Mouse (Mus musculus) heart, embryonic 11.5 days (tissue): Measurements from ENCODE around the gene Pde4dip. TPM values are rescaled to one million over a fixed set of nuclear protein-coding genes. Genes with fewer than 3 reads are reported as not detected.

Experiments used
- ATAC-seq: fragments of 200-750 bp; cut with Nextera tagmentation; replicated peaks from 2 replicates; pipeline ENCODE4 v1.8.0; 2017; ENCODE audit warnings: moderate library complexity; ENCODE audit not compliant: insufficient number of reproducible peaks, low FRiP score, low TSS enrichment
- H3K27ac ChIP-seq: fragments of 300-500 bp; sonication (generic); 2 replicates; pipeline ENCODE4 v1.5.1; 2014; ENCODE audit warnings: mild to moderate bottlenecking, low read depth, low read length
- H3K27me3 ChIP-seq: fragments of 300-500 bp; sonication (generic); 2 replicates; pipeline ENCODE4 v1.6.1; 2014; ENCODE audit warnings: mild to moderate bottlenecking, low read length, mixed read lengths; ENCODE audit not compliant: control insufficient read depth, insufficient read depth
- H3K36me3 ChIP-seq: fragments of 300-500 bp; sonication (generic); 2 replicates; pipeline ENCODE4 v1.6.1; 2014; ENCODE audit warnings: mild to moderate bottlenecking, low read length, moderate library complexity, mixed read lengths; ENCODE audit not compliant: control insufficient read depth, insufficient read depth
- H3K4me1 ChIP-seq: fragments of 300-500 bp; sonication (generic); 2 replicates; pipeline ENCODE4 v1.6.1; 2014; ENCODE audit warnings: low read length; ENCODE audit not compliant: control insufficient read depth, insufficient read depth
- H3K4me2 ChIP-seq: fragments of 300-500 bp; sonication (generic); 2 replicates; pipeline ENCODE4 v1.6.1; 2014; ENCODE audit warnings: mild to moderate bottlenecking, moderate library complexity
- H3K4me3 ChIP-seq: fragments of 300-500 bp; sonication (generic); 2 replicates; pipeline ENCODE4 v1.5.1; 2014; ENCODE audit warnings: low read depth, low read length
- H3K9ac ChIP-seq: fragments of 300-500 bp; sonication (generic); 2 replicates; pipeline ENCODE4 v1.6.1; 2014; ENCODE audit warnings: mild to moderate bottlenecking, low read depth, low read length, moderate library complexity
- H3K9me3 ChIP-seq: fragments of 300-500 bp; sonication (generic); replicated peaks from 2 replicates; pipeline ENCODE4 v1.6.1; 2016; ENCODE audit warnings: low read length; ENCODE audit not compliant: control insufficient read depth
- WGBS: fragments of 180-500 bp; shearing (Covaris S2); extraction: QIAGEN DNeasy Blood & Tissue Kit; methylation state at CpG from one replicate; pipeline ENCODE4 v1.1.7; 2014; ENCODE audit not compliant: insufficient replicate concordance; 5-methylcytosine and 5-hydroxymethylcytosine counted together
- polyA plus RNA-seq: library from polyadenylated mRNA; unstranded; fragments of >200 nt; fragmentation: Nextera tagmentation; extraction: Ambion mirVana; gene quantifications from 2 replicates; pipeline ENCODE4 v1.2.1, GENCODE M21; 2014

Pde4dip gene
- polyA plus RNA-seq, 1 experiment from 2014 or later, result 69.8 TPM

DNA sequence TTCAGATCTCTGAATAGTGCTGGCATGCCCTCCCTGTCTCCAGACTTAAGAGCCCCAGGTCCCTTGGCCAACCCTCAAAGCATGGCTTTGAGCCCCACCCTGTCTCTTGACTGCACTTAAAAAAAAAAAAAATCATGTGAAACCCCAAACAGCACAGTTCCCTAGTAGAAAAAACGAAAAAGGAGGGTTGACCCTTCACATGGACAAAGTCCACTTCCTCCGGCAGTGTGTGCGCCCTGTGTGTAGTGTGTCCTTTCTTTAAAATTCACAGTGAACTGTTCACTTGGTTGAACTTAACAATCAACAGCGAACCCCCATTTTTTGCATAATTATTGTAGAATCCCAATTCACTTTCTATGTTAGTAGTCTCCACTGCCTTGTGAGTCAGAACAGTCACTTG lies 21.8 kb downstream of the Pde4dip start:
- H3K27me3 ChIP-seq, result no peaks in the 10 kb centered on the region
- peak overlapping the region; percentile 78 for H3K4me3 ChIP-seq
- H3K9me3 ChIP-seq, result no peaks in the 10 kb centered on the region
- no peaks in the 10 kb centered on the region for H3K36me3 ChIP-seq
- no peak overlapping the region for H3K27ac ChIP-seq
- peaks cover 10% of the 10 kb centered on the region for H3K4me1 ChIP-seq
- 66% methylated on average over 4 of the region's 4 CpGs for WGBS
- H3K9ac ChIP-seq, result peak overlapping the region; percentile 82
- H3K4me2 ChIP-seq, result peak overlapping the region; percentile 85
- ATAC-seq, result no peak

DNA sequence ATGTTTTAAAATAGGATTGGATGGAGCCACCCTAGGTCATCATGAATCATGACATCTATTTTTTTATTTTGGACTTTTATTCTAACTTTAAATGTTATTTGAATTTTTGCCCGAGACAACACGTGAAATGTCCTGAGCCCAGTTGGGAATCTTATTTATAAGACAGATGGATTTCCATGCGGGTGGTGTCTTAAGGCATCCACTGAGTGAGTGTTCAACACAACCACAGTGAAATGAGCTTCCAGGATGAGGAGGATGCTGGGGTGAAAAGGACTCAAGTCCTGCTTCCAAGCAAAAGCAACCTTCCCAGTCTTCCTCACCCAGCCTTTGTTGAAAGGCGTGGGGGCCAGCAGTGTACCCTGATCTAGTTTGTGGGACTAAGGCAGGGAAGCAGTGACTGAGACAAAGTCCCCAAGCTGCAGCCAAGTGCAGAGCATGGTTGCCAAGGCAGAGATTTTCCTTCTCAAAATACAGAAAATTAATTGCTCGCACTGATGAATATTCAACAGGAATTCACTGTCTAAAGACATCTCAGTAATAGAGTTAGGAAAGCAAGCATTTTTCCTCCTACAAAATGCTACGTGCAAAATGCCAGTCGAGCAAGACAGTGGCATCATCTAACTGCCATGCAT lies 27.6 kb downstream of the Pde4dip start:
- Histone ChIP-seq H3K36me3 (no peaks in the 10 kb centered on the region), H3K4me1 (no peaks in the 10 kb centered on the region; the same call in 1 of the 2 replicates), H3K27ac (no peak overlapping the region), H3K9ac (no peak overlapping the region), H3K27me3 (no peaks in the 10 kb centered on the region), H3K4me3 (no peak overlapping the region), H3K9me3 (no peaks in the 10 kb centered on the region), H3K4me2 (no peak overlapping the region)
- no peak for ATAC-seq
- 86% methylated on average over 7 of the region's 7 CpGs for WGBS

DNA sequence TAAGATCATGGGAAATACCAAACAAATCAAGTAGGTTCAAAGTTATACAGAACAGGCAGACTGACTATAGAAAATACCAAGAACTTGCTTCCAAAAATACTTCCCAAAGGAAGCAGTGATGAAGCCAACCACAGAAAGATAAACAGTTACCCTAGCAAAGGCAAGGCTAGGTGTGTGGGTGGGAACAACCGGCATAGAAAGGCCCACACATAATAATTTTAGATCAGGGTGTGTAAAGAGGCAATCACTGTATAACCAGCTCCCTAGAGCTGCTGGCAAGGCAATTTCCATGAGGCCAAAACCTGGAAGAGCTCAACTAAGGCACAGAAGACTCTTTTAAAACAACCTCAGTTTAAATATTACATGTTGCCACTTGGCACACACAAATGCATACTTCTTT lies 29.1 kb downstream of the Pde4dip start:
- Histone ChIP-seq H3K27me3 (no peaks in the 10 kb centered on the region), H3K4me3 (no peak overlapping the region), H3K36me3 (no peaks in the 10 kb centered on the region), H3K4me2 (no peak overlapping the region), H3K9ac (no peak overlapping the region), H3K4me1 (no peaks in the 10 kb centered on the region), H3K9me3 (no peaks in the 10 kb centered on the region), H3K27ac (no peak overlapping the region)
- ATAC-seq, result no peak
- 59% methylated on average over 1 of the region's 1 CpGs for WGBS

DNA sequence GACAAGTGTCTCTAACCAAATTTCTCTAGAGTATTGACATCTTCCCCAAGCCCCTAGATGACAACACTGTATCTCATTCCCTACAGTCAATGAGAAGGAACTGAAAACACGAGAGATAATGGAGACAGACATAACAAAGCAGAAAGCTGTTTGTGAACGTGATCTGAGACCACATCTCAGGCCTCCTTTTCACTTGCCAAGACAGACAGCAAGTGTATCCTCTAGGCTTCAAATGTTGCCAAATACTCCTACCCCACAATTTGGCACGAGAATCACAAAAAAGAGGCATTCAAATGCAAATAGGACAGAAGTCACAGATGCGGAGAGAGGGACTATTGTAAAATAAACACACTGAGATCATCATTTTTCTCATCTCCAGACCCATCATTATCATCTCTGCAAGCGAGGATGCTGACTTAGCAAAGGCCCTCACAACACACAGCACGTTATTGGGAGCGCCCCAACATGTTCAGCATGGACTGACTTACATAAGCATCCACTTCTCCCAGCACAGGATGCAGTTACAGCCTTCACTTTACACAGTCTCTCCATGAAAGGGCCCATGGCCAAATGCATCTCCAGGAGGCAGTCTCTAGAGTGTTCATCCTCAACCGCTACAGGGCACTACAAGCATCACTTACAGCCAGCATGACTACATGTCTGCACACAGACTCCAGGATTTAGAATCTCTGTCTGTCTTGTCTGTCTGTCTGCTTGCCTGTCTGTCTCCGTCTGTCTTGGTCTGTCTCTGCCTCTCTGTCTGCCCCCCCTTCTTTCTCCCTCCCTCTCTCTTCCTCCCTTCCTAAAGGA lies 33.7 kb downstream of the Pde4dip start:
- WGBS, result 76% methylated on average over 9 of the region's 9 CpGs
- H3K9me3 ChIP-seq, result no peaks in the 10 kb centered on the region
- no peaks in the 10 kb centered on the region for H3K27me3 ChIP-seq
- H3K4me2 ChIP-seq, result no peak overlapping the region
- H3K9ac ChIP-seq, result no peak overlapping the region
- ATAC-seq, result no peak
- no peaks in the 10 kb centered on the region for H3K36me3 ChIP-seq
- H3K4me1 ChIP-seq, result no peaks in the 10 kb centered on the region
- no peak overlapping the region for H3K27ac ChIP-seq
- H3K4me3 ChIP-seq, result no peak overlapping the region

DNA sequence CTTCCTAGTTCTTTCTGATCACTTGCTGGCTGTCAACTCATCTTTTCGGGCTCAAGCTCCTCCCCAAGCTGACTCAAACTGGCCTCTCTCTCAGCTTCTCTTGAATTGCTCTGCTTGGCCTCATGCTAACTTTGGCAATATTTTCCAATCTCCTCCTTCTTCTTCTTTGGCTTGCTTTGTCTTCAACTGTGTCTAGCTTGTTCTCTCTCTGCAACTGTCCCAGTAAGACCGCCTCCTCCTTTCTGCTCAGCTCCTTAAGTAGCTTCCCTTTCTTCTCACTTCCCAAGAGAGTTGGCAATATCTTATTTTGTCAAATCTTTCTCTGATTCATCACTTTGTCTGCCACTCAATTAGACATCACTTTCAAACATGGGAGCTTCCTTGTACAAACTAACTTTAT lies 36.7 kb downstream of the Pde4dip start:
- H3K9me3 ChIP-seq, result no peaks in the 10 kb centered on the region
- H3K27ac ChIP-seq, result no peak overlapping the region
- H3K27me3 ChIP-seq, result no peaks in the 10 kb centered on the region
- H3K36me3 ChIP-seq, result no peaks in the 10 kb centered on the region
- H3K4me3 ChIP-seq, result no peak overlapping the region
- H3K9ac ChIP-seq, result no peak overlapping the region
- no peaks in the 10 kb centered on the region for H3K4me1 ChIP-seq
- ATAC-seq, result no peak
- WGBS, result 84% methylated on average over 2 of the region's 2 CpGs
- no peak overlapping the region for H3K4me2 ChIP-seq

DNA sequence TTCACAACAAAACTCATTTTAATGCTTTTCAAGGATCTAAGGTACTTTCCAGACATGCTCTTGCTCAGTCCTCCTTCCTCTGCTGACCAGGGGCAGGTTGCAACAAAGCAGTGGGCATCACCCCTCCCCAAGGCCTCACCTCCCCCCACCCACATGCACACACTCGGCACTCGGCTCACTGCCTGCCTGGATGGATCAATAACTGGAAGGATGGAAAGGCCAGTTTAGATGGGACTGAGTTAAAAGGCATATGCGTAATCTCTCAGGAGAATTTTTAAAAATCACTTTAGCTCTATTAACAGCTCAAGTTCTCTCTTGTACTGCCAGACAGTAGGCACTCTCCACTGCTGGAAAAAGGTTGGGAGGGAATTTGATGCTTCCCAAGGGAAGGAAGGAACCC lies 40.9 kb downstream of the Pde4dip start:
- no peak overlapping the region for H3K27ac ChIP-seq
- 83% methylated on average over 3 of the region's 3 CpGs for WGBS
- no peaks in the 10 kb centered on the region for H3K9me3 ChIP-seq
- ATAC-seq, result no peak
- no peaks in the 10 kb centered on the region for H3K27me3 ChIP-seq
- no peak overlapping the region for H3K4me3 ChIP-seq
- H3K9ac ChIP-seq, result no peak overlapping the region
- H3K4me1 ChIP-seq, result no peaks in the 10 kb centered on the region
- H3K4me2 ChIP-seq, result no peak overlapping the region
- no peaks in the 10 kb centered on the region for H3K36me3 ChIP-seq

DNA sequence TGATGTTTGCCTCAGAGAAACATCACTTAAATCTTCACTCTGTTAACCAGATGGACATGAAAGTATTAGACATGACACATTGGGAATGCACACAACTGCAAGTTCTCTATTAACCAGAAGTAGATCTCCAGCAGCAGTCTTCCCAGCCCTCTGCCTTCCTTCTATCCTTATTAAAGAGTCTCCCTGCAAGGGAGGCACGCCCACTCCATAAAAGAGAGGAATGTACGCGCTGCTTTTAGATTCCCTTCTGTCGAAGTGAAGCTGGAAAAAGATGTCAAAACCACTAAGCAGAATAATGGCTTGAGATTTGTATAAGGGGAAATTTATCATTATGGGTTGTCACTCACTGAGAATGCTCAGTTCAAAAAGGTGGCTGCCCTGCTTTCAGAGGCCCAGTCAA lies 42.1 kb downstream of the Pde4dip start:
- Histone ChIP-seq H3K9me3 (no peaks in the 10 kb centered on the region), H3K27me3 (no peaks in the 10 kb centered on the region), H3K4me3 (no peak overlapping the region), H3K9ac (no peak overlapping the region), H3K36me3 (no peaks in the 10 kb centered on the region), H3K4me1 (no peaks in the 10 kb centered on the region), H3K27ac (no peak overlapping the region), H3K4me2 (no peak overlapping the region)
- no peak for ATAC-seq
- WGBS, result 80% methylated on average over 4 of the region's 4 CpGs

DNA sequence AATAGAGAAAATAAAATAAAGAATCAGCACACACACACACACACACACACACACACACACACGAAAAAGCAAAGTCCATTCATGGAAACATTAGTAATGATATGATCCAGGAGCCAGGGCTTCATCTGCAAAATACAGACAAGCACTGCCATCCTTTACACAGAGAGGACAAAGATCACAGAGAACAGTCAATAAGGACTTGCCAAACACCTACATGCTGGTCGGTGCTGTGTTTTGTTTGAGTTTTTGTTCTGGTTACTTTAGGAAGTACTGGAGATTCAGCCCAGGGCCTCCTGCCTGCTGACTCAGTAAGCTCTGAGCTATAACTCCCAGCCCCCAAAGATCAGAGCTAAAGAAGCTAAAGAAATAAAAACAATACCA lies 43.7 kb downstream of the Pde4dip start:
- H3K4me3 ChIP-seq, result no peak overlapping the region
- H3K9me3 ChIP-seq, result no peaks in the 10 kb centered on the region
- no peak overlapping the region for H3K4me2 ChIP-seq
- H3K27me3 ChIP-seq, result no peaks in the 10 kb centered on the region
- H3K9ac ChIP-seq, result no peak overlapping the region
- no peak for ATAC-seq
- no peak overlapping the region for H3K27ac ChIP-seq
- H3K36me3 ChIP-seq, result no peaks in the 10 kb centered on the region
- WGBS, result 81% methylated on average over 2 of the region's 2 CpGs
- H3K4me1 ChIP-seq, result no peaks in the 10 kb centered on the region
